Mouse (Mus musculus) 416B (cell line): ENCODE results near the gene Nalcn.
"Not testable (repeated sequence)": the region's sequence is repeated elsewhere in the genome, so short reads cannot be mapped to it uniquely, and the experiment has no call there.

Experiments used
- DNase-seq: peaks from one replicate; pipeline ENCODE4 v3.0.0; 2011; ENCODE audit warnings: low read depth

Nalcn gene

DNA sequence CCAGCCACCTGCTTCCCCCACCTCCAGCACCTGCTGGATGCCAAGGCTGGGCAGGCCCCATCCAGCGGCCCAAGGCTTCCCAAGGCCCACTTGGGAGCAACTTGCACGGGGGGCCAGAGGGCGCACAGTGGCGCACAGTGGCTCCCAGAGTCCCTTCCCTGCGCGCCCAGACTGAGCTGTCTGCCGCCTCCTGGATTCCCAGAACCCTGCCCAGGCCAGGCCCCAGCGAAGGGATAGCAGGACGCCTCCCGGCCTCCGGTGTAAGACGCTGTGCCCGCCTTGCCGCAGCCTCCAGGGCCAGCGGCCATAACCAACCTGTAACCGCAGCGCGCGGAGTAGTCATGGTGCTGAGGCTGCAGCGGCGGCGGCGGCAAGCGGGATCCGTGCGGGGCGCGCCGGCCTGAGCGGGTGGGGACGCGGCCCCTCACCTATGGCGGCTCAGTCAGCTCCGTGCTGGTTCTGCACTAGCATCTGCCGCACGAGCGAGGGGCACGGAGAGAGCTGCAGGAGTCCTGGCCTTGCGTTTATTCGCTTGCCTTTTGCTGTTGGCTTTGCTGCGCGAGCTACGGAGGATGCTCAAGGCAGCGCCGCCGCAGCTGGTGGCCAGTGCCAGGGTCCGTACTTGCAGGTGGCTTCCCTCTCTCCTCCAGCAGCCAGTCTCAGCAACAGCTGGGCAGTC lies at the start of gene Nalcn:
Gene Nalcn, minus strand, starts transcription at position 644 of the 679 bp plus-strand sequence.
- no peak for DNase-seq

DNA sequence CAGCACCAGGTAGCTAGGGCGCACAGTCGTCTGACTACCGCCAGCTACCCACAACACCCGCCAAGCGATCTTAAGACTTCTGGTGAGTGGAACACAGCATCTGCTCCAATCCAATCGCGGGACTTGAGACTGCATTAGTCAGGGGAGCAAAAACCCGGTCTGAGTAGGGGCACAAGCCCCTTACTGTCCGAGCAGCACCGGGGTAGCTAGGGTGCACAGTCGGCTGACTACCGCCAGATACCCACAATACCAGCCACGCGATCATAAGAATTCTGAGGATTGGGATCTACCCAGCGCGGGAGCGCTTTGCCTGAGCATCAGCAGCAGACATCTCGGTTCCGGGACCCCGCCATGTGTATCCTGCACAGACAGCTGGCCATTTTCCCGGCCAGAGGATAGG lies 44.1 kb upstream of the Nalcn start:
- DNase-seq: not testable (repeated sequence)

DNA sequence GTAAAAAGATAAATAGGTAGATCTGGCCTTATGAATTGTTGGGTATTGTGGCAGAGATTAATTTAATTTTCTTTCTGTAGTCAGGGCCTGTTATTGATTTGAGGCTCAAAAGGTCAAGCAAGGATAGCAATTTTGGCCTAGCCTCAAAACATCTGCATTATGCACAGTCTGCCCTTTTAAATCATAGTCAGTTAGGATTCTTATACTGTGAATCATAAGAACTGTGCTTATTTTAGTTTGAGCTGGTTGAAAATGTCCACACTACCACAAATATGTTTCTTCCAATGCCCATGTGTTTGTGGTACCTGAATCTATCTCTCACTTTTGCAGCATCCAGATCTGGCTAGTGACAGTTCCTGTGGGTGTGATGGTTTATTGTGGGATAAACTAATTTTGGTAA lies 37.5 kb upstream of the Nalcn start:
- no peak for DNase-seq

DNA sequence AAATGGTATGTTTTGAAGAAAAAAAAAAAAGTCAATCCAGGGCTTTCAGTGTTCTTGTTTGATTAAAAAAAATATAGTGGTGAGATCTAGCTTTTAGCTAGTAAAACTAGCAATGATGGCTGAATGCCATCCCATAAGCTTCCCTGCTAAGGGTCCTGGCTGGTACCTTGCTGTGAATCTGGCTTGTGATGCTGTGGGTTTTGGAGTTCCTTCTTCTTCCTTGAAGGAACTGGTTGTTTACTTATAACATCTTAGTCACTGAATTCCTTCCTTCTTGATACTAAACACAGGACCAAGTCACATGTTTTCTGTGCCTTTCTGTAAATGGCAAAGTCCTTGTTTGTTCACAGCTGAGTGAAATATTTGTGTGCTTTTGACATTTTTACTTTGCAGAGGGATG lies 36.3 kb upstream of the Nalcn start:
- no peak for DNase-seq

DNA sequence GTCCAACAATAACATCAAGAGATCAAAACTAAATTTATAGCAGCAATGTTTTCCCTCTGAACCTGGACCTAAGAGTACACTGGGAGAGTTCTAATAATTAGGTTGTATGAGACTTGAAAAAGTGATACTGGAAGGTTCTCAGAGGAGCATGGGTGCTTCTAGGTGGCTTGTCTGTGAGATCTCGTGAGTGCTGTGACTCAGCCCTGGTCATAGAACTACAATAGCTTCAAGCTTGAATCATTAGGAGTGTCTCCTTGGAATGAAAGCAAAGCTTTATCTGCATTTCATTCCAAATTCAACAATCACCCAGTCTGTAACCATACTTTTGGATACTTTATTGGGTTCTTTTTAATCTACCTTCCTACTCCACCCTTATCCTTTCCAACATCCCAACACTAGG lies 35.4 kb upstream of the Nalcn start:
- DNase-seq: no peak

DNA sequence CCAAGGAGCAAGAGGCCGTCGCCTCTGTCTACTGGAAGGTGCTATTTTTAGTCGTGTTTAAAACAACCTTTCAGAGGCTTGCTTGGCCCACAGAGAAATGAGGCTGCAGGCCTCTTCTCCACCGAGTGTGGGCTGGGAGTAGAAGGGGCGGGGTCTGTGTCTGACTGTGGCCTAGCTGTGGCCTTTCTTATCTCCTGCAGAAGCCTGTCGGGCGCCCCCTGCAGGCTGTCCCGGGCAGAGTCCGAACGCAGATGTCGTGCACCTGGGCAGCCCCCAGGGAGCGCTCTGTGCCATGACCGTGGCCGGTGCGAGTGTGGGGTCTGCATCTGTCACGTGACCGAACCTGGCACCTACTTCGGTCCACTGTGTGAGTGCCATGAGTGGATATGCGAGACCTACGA lies 34.1 kb upstream of the Nalcn start:
- DNase-seq: no peak

DNA sequence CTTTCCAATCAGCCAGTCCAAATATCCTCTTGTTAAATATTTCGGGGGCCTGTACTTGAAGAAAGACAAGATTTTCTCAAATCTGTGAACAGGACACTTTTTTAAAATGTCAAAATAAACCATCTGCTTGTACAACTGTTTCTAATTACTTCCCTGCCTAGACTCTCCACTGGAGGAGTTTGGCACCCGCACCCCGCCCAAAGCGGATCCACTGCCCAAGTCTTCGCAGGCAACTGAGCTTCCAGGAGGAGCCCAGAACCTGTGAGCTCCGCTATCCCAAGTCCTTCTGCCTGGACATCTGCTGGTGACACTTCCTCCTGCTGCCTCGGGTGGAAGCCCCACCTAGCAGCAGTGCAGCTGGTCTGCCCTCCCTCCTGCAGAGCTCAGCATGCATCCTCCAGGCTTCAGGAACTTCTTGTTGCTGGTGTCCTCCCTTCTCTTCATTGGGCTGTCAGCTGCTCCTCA lies 33.0 kb upstream of the Nalcn start, which contains the start of gene Itgbl1:
Gene Itgbl1, plus strand, starts transcription at position 51 of the 465 bp plus-strand sequence.
- no peak for DNase-seq

DNA sequence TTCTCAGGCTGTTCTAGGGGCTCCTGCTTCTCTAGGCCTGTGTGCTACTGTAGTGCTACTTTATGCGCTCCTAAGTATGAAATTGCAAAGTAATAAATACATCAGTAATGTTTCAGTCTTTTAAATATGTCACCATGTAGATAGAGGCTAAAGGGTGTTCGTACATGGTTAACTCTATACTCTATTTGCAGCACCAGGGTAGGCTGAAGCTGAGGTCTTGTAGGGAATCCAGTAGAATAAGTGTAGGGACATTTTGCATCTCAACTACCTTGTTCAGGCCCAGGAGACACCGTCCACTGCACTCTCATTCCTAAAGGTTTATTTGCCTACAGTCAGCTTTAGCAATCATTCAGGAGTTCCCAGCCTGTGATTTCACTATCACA lies 227 bp upstream of the Nalcn start:
- DNase-seq: no peak

DNA sequence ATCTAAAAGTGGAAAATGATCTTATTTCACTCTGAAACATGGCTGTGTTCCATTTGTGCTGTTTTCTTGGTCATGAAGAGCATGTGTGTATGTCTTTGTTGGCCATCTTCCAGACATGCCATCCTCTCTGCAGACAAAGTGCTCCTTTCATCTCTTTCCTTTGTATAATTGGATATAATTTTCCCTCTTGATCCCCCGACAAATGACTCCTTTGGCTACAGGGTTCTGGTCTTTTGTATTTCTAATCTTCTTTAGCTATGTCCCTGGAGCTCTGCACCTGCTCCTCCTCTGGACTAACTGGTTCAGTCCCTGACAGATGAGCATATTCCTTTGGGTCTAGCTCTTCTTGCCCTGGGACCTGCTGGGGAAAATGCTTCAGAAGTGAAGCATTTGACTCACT lies 4.0 kb downstream of the Nalcn start:
- DNase-seq: no peak

DNA sequence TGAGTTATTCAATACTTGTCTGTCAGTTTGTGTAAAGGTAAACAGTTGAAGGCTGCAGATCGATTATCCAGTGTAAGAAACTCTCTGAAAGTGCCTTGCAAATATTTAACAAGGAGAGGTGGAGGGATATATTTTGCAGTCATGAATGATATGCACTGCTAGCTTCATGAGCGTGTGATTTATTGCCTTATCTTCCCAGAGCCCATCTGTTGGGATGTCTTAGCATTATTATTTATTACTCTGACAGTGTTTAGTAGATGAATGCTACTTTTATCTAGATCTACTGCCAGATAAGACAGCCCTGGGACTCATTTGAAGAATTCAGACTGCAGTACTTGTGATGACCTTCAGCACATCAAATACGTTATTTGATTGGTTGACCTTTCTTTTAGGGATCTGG lies 31.7 kb downstream of the Nalcn start:
- DNase-seq: no peak

DNA sequence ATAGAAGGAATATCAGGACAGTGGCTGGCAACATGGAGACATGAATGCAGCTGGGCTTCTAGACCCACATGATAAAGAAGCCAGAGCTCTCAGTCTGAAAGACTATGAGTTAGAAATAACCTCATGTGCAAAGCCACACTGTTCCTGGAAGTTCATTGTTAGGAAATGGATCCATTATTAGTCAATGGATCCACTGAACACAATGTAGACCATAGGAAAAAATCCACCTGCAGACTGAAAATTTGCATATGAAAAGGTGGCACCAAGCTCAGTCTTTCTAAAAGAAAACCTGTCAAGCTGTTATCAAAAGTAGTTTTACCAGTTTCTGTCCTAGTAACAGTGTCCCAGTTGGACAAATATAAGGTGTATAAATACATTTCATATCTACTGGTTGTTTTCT lies 39.5 kb downstream of the Nalcn start:
- no peak for DNase-seq

DNA sequence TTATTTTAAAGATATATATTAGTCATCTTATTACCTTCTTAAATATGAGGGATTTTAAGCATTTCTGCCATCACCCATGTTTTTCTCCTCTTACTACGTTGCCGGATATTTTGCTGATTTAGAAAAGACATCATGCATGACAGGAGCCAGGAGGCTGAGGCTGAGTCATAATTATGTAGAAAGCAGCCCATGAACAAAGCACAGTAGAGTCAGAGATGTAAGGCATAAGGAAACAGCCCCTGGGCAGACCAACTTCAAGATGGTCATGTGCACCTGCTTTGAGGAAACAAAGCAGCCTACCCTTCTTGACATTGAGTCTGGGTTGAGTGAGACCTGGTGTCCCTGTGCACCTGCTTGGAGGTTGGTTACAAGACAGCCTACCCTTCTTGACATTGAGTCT lies 44.5 kb downstream of the Nalcn start:
- DNase-seq: no peak

DNA sequence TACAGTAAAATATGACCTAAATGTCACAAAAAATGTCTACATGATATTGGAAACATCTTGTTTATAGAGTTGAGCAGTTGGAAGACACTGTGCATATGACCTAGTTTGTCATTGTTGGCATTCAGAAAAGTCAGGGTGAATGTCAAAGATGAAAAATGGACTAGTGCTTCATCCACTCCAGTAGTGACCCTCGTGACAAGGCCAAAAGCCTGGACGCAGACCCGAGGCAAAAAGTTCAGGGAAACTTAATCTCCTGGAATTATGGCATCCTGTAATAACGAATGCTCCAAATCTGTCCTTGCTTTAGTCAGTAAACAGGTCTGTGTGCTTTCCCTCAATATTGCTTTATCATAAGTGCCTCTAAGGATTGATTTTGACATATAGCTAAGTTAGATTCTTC lies 51.6 kb downstream of the Nalcn start:
- DNase-seq: no peak

DNA sequence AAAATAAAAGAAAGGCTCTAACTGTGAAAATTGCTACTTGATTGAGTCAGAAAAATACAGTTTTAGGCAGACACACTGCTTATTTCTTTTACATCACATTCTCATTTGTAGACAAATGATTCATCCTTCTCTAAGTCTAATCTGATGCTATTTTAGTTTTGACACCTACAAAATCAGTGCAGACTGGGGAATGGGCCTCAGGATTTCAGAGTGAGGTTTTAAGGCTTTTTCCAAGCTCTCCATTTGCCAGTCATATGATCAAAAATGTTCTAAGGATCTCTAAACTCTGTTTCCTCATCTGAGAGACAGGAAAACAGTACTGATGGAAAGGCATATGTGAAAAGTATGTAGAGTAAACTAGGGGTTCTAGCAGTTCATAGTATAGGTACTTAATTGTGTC lies 52.0 kb downstream of the Nalcn start:
- DNase-seq: no peak

DNA sequence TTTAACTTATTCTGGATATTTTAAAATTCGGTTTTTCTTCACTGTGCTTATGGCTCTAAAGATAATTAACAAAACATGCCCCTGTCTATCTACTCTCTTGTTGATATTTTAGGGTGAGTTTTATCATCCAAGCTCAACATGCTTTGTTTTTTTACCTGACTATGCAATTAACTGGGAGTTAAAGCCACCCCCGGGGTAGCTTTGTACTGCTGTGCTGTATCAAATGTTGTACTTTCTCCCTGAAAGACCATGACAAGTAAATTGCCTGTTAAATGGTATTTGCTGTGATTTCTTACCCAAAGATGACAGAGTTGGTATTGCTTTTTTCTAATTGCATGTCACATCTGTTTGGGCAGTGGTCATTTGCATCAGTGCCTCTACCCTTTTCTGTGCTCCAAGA lies 60.3 kb downstream of the Nalcn start:
- no peak for DNase-seq

DNA sequence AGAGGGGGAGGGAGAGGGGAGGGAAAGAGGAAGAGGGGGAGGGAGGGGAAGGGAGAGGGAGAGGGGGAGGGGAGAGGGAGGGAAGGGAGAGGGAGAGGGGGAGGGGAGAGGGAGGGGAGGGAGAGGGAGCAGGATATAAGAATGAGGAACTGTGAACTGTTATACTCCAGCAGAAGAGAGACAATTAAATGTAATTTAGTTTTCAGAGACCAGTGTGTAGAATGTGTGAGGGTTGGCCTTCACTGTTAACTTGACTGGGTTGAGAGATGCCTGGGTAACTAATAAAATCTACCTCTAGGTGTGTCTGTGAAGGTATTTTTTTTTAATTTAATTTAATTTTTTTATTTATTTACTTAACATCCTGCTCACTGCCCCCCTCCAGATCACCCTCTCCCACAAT lies 71.4 kb downstream of the Nalcn start:
- no peak for DNase-seq

DNA sequence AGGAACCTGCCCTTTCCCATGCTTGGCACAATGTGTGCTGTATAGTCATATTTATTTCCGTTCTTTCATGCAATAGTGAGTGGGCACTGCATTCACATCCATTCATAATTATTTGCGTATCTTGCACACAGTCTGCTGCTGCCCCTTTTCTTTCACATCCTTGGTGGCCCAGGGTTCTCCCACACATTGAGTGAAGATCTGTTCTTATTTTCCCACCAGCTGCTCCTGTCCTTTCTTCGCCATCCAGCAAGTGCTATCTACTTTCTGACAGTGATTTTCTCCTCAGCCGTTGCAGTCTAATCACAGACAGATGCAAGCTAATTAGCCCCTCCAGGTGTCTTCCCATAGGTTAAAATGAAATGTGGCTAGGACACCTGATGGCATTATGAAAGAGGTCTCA lies 72.0 kb downstream of the Nalcn start:
- no peak for DNase-seq

DNA sequence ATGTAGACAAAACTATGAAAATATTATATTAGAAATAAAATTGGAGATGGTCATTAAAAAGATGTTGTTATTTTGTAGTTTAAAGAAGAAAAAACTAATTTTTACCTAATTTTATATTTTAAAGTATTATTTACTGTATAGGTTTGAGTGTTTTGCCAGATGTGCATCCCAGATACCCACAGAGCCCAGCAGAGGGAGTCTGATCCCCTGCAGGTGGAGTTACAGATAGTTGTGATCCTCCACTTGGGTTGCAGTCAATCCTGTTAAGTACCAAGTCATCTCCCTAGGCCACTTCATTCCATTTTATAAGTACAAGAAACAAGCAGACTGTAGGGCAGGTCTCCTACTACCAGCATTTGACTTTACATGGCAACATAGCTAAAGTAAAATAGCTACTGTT lies 84.6 kb downstream of the Nalcn start:
- no peak for DNase-seq

DNA sequence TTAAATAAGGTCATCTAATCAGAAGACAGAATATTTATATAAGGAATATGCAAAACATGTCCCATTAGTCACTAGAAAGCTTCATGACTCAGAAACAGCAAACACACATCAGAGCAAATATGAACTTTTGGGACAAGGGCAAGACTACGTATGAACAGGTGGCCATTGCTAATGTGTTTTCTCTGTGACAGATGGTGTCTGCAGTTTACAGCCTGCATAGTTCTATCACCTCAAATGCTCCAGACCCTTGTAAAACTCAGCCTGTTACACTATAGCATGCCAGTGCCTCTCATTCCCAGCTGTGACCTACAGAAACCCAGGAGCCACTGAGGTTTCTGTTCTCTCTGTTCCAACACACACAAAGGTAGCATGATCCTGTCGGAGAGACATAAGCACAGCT lies 91.3 kb downstream of the Nalcn start:
- DNase-seq: no peak

DNA sequence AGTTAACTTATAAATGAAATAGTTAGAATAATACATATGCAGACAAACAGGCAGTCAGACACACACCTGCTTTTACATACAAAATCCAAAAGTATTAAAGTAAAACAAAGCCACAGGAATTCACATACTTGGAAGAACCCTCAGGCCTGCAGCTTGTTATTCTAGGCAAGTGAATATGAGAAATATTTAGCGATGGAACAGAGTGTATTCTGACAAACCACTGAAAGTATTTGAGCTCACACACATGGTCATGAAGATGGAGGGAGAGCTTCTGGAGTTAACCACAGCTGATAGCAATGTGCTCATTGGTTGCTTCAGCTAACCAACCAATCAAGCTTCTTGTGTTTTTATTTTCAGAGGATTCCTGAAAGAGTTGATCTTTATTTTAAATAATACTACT lies 93.9 kb downstream of the Nalcn start:
- DNase-seq: no peak

DNA sequence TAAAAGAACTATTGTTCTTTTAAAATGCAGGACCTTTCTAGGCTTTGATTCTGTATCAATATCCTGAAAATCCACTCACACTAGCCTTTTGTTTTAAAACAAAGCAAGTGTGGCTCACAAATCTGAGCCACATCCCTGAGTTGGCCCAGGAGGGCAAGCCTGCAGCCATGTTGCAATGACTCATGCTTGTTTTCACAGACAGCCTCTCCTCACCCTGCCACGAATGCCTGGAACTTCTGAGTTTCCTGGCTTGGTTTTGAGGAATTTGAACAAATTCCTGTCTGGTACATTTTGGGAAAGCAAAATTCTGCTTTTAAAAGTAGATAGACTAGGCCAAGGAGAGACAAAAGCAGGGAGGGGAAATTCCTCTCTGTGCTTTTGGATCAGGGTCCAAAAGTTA lies 95.7 kb downstream of the Nalcn start:
- no peak for DNase-seq

DNA sequence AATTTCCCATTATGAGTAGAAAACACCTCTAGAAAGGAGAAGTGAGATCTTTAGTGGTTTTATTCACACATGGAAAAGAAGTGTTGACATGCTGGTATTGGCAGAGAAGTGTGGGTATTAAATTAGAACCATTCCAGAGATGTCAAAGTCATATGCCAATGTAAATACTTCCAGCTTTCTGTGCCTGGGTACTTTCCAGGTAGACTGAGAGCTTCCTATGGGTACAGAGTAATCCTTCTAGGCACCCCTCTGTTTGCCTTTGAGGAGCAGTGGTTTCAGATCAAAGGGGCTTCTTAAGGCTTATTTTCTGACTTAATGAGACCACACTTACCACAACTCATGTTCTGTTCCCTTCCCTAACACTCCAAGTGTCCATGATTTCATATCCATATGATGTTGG lies 97.8 kb downstream of the Nalcn start:
- DNase-seq: no peak

DNA sequence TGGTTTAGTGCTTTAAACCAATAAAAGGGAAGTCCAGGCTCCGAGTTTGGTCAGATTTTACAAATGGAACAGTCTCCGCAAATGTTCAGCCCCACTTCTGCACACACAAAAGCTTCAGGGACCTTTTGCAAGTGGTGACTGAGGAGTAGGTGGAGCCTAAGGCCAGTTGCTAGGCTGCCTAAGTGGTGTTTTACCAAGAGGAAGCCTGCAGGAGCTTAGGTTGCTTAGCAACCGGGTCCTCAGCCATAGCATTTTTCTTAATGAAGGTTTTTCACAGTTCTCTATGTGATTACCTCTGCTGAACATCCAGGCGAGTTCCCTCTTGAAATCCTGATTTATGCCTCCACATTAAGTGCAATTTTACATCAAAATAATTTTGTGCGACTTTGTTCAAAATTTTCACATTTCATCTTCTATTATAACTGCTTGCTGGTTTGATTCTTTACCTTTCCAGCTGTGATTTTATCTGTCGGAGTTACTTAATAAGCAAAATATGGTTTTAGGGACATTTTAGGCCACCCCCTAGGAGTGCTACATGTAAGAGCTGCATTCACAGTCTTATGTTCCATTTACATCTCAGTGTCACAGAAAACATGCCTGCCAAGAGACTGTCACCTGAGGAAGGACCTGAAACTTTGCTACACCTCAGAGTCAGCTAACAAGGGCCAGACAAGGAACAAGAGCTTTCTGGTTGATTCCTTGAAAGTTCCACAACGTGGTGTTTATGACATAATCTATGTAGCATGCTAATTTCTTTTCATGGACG lies 113.4 kb downstream of the Nalcn start:
- no peak for DNase-seq

DNA sequence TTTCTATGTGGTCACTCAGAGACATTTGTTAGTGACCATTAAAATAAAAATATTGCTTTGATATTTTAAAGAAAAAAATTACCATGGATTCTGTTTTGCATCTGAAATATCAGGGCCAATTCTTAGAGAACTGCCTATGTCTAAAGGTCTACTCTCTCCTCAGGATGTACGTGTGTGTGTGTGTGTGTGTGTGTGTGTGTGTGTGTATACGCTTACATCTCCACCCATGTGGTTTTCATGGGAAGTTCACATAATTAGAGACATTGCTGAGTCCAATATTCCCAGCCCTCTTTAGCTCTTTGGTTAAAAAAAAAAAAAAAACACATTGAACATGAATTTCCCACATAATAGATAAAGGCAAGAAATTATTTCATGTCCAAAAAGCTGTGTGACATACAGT lies 114.0 kb downstream of the Nalcn start:
- DNase-seq: no peak
